Mouse (Mus musculus): ENCODE measurements at regions not wholly inside any gene's neighbourhood (a gene's known extent, or its start where the extent isn't known, plus 50 kb on each side); places are given as distances from the start of the nearest gene placed in this dataset.

GRCm38 (mm10) chr14:46234040-46234439 is 145.2 kb upstream of the Gm15217 start:
- Histone ChIP-seq H3K36me3 (ENCODE audit: control insufficient read depth, insufficient read depth, low read length) (no peaks in the 10 kb centered on the region), H3K9me3 (ENCODE audit: control insufficient read depth, low read length) (no peaks in the 10 kb centered on the region), H3K9ac (ENCODE audit: low read depth, low read length, severe bottlenecking) (no peak overlapping the region), H3K27ac (replicated peaks; ENCODE audit: low read depth, low read length) (no peak overlapping the region), H3K27me3 (ENCODE audit: control insufficient read depth, insufficient read depth, low read length) (no peaks in the 10 kb centered on the region), H3K4me3 (replicated peaks; ENCODE audit: low read length) (no peak overlapping the region), H3K4me1 (ENCODE audit: control insufficient read depth, insufficient read depth, low read length) (no peaks in the 10 kb centered on the region), H3K4me2 (replicated peaks; ENCODE audit: low read depth, low read length, severe bottlenecking) (no peak overlapping the region)
- TF ChIP-seq POLR2A (IDR thresholded peaks at IDR 0.05; ENCODE audit: borderline replicate concordance, extremely low read depth, insufficient read depth, insufficient read length), result no peak
- ATAC-seq (ENCODE audit: low FRiP score, low read depth) (no peak), DNase-seq (ENCODE audit: low spot score) (no peak)
- 59% methylated on average over 3 of the region's 3 CpGs for WGBS

- DNase-seq (ENCODE audit: low spot score) (no peak), ATAC-seq (ENCODE audit: low FRiP score, low read depth) (no peak)
- no peaks in the 10 kb centered on the region for H3K9me3 ChIP-seq (ENCODE audit: control insufficient read depth, low read length)
- H3K4me3 ChIP-seq (replicated peaks; ENCODE audit: low read length), result no peak overlapping the region
- TF ChIP-seq POLR2A (IDR thresholded peaks at IDR 0.05; ENCODE audit: borderline replicate concordance, extremely low read depth, insufficient read depth, insufficient read length), result no peak
- no peak overlapping the region for H3K9ac ChIP-seq (ENCODE audit: low read depth, low read length, severe bottlenecking)
- 89% methylated on average over 8 of the region's 8 CpGs for WGBS
- no peaks in the 10 kb centered on the region for H3K36me3 ChIP-seq (ENCODE audit: control insufficient read depth, insufficient read depth, low read length)
- no peaks in the 10 kb centered on the region for H3K27me3 ChIP-seq (ENCODE audit: control insufficient read depth, insufficient read depth, low read length)
- H3K4me1 ChIP-seq (ENCODE audit: control insufficient read depth, insufficient read depth, low read length), result no peaks in the 10 kb centered on the region
- H3K4me2 ChIP-seq (replicated peaks; ENCODE audit: low read depth, low read length, severe bottlenecking), result no peak overlapping the region
- H3K27ac ChIP-seq (replicated peaks; ENCODE audit: low read depth, low read length), result no peak overlapping the region
Observed at GRCm38 (mm10) chr14:46234835-46235234, 144.4 kb upstream of the Gm15217 start.

- no peak overlapping the region for H3K4me3 ChIP-seq (replicated peaks; ENCODE audit: low read length)
- no peaks in the 10 kb centered on the region for H3K9me3 ChIP-seq (ENCODE audit: control insufficient read depth, low read length)
- H3K36me3 ChIP-seq (ENCODE audit: control insufficient read depth, insufficient read depth, low read length), result no peaks in the 10 kb centered on the region
- H3K9ac ChIP-seq (ENCODE audit: low read depth, low read length, severe bottlenecking), result no peak overlapping the region
- TF ChIP-seq POLR2A (IDR thresholded peaks at IDR 0.05; ENCODE audit: borderline replicate concordance, extremely low read depth, insufficient read depth, insufficient read length), result no peak
- no peaks in the 10 kb centered on the region for H3K27me3 ChIP-seq (ENCODE audit: control insufficient read depth, insufficient read depth, low read length)
- ATAC-seq (ENCODE audit: low FRiP score, low read depth), result peak; percentile 86; the same call in 1 of the 2 replicates
- no peak overlapping the region for H3K27ac ChIP-seq (replicated peaks; ENCODE audit: low read depth, low read length)
- no peak overlapping the region for H3K4me2 ChIP-seq (replicated peaks; ENCODE audit: low read depth, low read length, severe bottlenecking)
- H3K4me1 ChIP-seq (ENCODE audit: control insufficient read depth, insufficient read depth, low read length), result peaks cover 7% of the 10 kb centered on the region; the same call in 1 of the 2 replicates
- DNase-seq (ENCODE audit: low spot score), result peak; percentile 82
- 63% methylated on average over 15 of the region's 15 CpGs for WGBS
Observed at GRCm38 (mm10) chr14:46240046-46240800, 139.0 kb upstream of the Gm15217 start.

GRCm38 (mm10) chr14:46240896-46241295 is 138.3 kb upstream of the Gm15217 start:
- Histone ChIP-seq H3K27me3 (ENCODE audit: control insufficient read depth, insufficient read depth, low read length) (no peaks in the 10 kb centered on the region), H3K27ac (replicated peaks; ENCODE audit: low read depth, low read length) (no peak overlapping the region), H3K4me3 (replicated peaks; ENCODE audit: low read length) (no peak overlapping the region), H3K4me2 (replicated peaks; ENCODE audit: low read depth, low read length, severe bottlenecking) (no peak overlapping the region), H3K9me3 (ENCODE audit: control insufficient read depth, low read length) (no peaks in the 10 kb centered on the region), H3K36me3 (ENCODE audit: control insufficient read depth, insufficient read depth, low read length) (no peaks in the 10 kb centered on the region), H3K4me1 (ENCODE audit: control insufficient read depth, insufficient read depth, low read length) (peaks cover 7% of the 10 kb centered on the region; the same call in 1 of the 2 replicates), H3K9ac (ENCODE audit: low read depth, low read length, severe bottlenecking) (no peak overlapping the region)
- WGBS, result 63% methylated on average over 2 of the region's 2 CpGs
- DNase-seq (ENCODE audit: low spot score) (no peak), ATAC-seq (ENCODE audit: low FRiP score, low read depth) (no peak)
- no peak for TF ChIP-seq POLR2A (IDR thresholded peaks at IDR 0.05; ENCODE audit: borderline replicate concordance, extremely low read depth, insufficient read depth, insufficient read length)

- Histone ChIP-seq H3K9me3 (ENCODE audit: control insufficient read depth, low read length) (no peaks in the 10 kb centered on the region), H3K4me3 (replicated peaks; ENCODE audit: low read length) (no peak overlapping the region), H3K36me3 (ENCODE audit: control insufficient read depth, insufficient read depth, low read length) (no peaks in the 10 kb centered on the region), H3K4me2 (replicated peaks; ENCODE audit: low read depth, low read length, severe bottlenecking) (peak overlapping the region; percentile 21), H3K9ac (ENCODE audit: low read depth, low read length, severe bottlenecking) (no peak overlapping the region), H3K27me3 (ENCODE audit: control insufficient read depth, insufficient read depth, low read length) (no peaks in the 10 kb centered on the region), H3K4me1 (ENCODE audit: control insufficient read depth, insufficient read depth, low read length) (peaks cover 11% of the 10 kb centered on the region), H3K27ac (replicated peaks; ENCODE audit: low read depth, low read length) (no peak overlapping the region)
- WGBS, result 34% methylated on average over 16 of the region's 16 CpGs
- DNase-seq (ENCODE audit: low spot score) (peak; percentile 49), ATAC-seq (ENCODE audit: low FRiP score, low read depth) (peak; percentile 55)
- TF ChIP-seq POLR2A (IDR thresholded peaks at IDR 0.05; ENCODE audit: borderline replicate concordance, extremely low read depth, insufficient read depth, insufficient read length), result no peak
Observed at GRCm38 (mm10) chr14:46247491-46248484, 131.4 kb upstream of the Gm15217 start.

Data from limb, embryonic 14.5 days (tissue).